Mouse (Mus musculus): Measurements from ENCODE around the gene Cald1.

DNA sequence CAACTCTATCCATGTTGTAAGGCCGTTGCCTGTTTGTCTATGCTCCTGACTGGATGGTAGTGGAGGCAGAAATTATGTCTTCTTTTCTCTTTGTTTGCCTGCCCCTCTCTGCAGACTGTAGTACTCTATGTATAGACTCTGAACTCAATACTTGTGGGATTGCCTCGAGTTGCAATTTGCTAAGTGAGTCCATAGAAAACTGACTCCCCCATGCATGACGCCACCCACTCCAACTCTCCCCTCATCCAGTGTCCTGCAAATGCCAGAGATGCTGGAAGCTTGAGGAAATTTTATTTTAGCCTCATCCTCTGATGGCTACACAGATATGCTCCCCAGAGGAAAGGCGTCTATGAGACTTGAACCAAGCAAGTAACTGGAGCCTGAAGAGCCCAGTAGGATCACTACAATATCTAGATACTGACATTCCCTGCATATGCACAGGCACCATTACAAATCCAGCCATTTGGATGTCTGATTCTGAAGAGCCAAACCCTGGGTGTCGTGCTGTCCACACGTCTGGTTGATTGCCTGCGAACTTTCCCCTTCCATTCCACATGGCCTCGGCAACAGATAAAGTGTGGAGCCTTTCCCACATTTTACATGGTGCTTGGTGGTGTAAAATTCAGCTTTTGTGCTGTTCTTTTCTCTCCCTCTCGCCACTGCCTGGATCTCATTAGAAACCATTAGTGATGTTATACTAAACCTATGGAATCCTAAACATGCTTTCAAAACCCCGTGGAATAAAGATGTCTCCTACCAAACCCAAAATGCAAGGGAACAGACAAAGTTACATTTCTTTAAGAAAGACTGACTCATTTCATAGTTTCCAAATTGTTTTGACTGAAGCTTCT lies 39.5 kb downstream of the Cald1 start:
- TF ChIP-seq CTCF (conservative IDR thresholded peaks at IDR 0.05; ENCODE audit: low read length): no peak
- no peak for TF ChIP-seq POU5F1 (IDR thresholded peaks at IDR 0.05; ENCODE audit: borderline replicate concordance, low read length)
